Mouse (Mus musculus): ENCODE data around the gene Drp2. TPM values are rescaled to one million over a fixed set of nuclear protein-coding genes. Genes with fewer than 3 reads are reported as not detected.

The Drp2 gene
- 16.0 and 19.3 TPM in 2 replicates for polyA plus RNA-seq (2015; fragmentation: Nextera tagmentation; extraction: Ambion mirVana)

GRCm38 (mm10) chrX:134403863-134404583 is at the start of gene Drp2:
Drp2 (plus strand) TSS chrX:134404551.
- WGBS = 21% methylated on average over 14 of the region's 15 CpGs
- H3K4me3 ChIP-seq (replicated peaks; ENCODE audit: low read length) = peak within 1 kb of the TSS; percentile 46
- peak within 1 kb of the TSS; percentile 55 for H3K9ac ChIP-seq (replicated peaks; ENCODE audit: low read depth, low read length)
- H3K27me3 ChIP-seq (replicated peaks; ENCODE audit: control insufficient read depth, insufficient read depth, low read length) = no peaks in the 10 kb centered on the region
- H3K4me2 ChIP-seq (ENCODE audit: low read length) = peak within 1 kb of the TSS; percentile 52
- ATAC-seq = peak; percentile 80
- no peaks in the 10 kb centered on the region for H3K9me3 ChIP-seq (ENCODE audit: control insufficient read depth, low read length)
- H3K4me1 ChIP-seq (replicated peaks; ENCODE audit: control insufficient read depth, insufficient read depth, low read length) = 0 out of 2 replicates have a peak, but pooled peaks cover 2% of the 10 kb centered on the region
- H3K27ac ChIP-seq (ENCODE audit: low read length) = peak within 1 kb of the TSS; percentile 67
- no peaks in the 10 kb centered on the region for H3K36me3 ChIP-seq (ENCODE audit: control insufficient read depth, insufficient read depth)

GRCm38 (mm10) chrX:134359336-134359735 is 45.0 kb upstream of the Drp2 start:
- Histone ChIP-seq H3K4me1 (replicated peaks; ENCODE audit: control insufficient read depth, insufficient read depth, low read length) (no peaks in the 10 kb centered on the region), H3K9ac (replicated peaks; ENCODE audit: low read depth, low read length) (no peak overlapping the region), H3K9me3 (ENCODE audit: control insufficient read depth, low read length) (no peaks in the 10 kb centered on the region), H3K27ac (ENCODE audit: low read length) (no peak overlapping the region), H3K36me3 (ENCODE audit: control insufficient read depth, insufficient read depth) (no peaks in the 10 kb centered on the region), H3K27me3 (replicated peaks; ENCODE audit: control insufficient read depth, insufficient read depth, low read length) (no peaks in the 10 kb centered on the region), H3K4me2 (ENCODE audit: low read length) (no peak overlapping the region), H3K4me3 (replicated peaks; ENCODE audit: low read length) (no peak overlapping the region)
- ATAC-seq = no peak
- WGBS = 76% methylated on average over 4 of the region's 4 CpGs

- Histone ChIP-seq H3K27me3 (replicated peaks; ENCODE audit: control insufficient read depth, insufficient read depth, low read length) (no peaks in the 10 kb centered on the region), H3K9ac (replicated peaks; ENCODE audit: low read depth, low read length) (no peak overlapping the region), H3K4me2 (ENCODE audit: low read length) (no peak overlapping the region), H3K4me3 (replicated peaks; ENCODE audit: low read length) (no peak overlapping the region), H3K9me3 (ENCODE audit: control insufficient read depth, low read length) (no peaks in the 10 kb centered on the region), H3K4me1 (replicated peaks; ENCODE audit: control insufficient read depth, insufficient read depth, low read length) (no peaks in the 10 kb centered on the region), H3K36me3 (ENCODE audit: control insufficient read depth, insufficient read depth) (no peaks in the 10 kb centered on the region), H3K27ac (ENCODE audit: low read length) (no peak overlapping the region)
- 89% methylated on average over 4 of the region's 4 CpGs for WGBS
- ATAC-seq = no peak
Observed at GRCm38 (mm10) chrX:134362156-134362555, 42.2 kb upstream of the Drp2 start.

- H3K4me3 ChIP-seq (replicated peaks; ENCODE audit: low read length) = no peak overlapping the region
- H3K4me1 ChIP-seq (replicated peaks; ENCODE audit: control insufficient read depth, insufficient read depth, low read length) = no peaks in the 10 kb centered on the region
- H3K27me3 ChIP-seq (replicated peaks; ENCODE audit: control insufficient read depth, insufficient read depth, low read length) = no peaks in the 10 kb centered on the region
- H3K9ac ChIP-seq (replicated peaks; ENCODE audit: low read depth, low read length) = no peak overlapping the region
- H3K27ac ChIP-seq (ENCODE audit: low read length) = no peak overlapping the region
- H3K36me3 ChIP-seq (ENCODE audit: control insufficient read depth, insufficient read depth) = no peaks in the 10 kb centered on the region
- no peaks in the 10 kb centered on the region for H3K9me3 ChIP-seq (ENCODE audit: control insufficient read depth, low read length)
- WGBS = 85% methylated on average over 1 of the region's 1 CpGs
- H3K4me2 ChIP-seq (ENCODE audit: low read length) = no peak overlapping the region
- no peak for ATAC-seq
Observed at GRCm38 (mm10) chrX:134365421-134365820, 38.9 kb upstream of the Drp2 start.

GRCm38 (mm10) chrX:134366547-134366946 is 37.8 kb upstream of the Drp2 start:
- Histone ChIP-seq H3K36me3 (ENCODE audit: control insufficient read depth, insufficient read depth) (no peaks in the 10 kb centered on the region), H3K9me3 (ENCODE audit: control insufficient read depth, low read length) (no peaks in the 10 kb centered on the region), H3K4me1 (replicated peaks; ENCODE audit: control insufficient read depth, insufficient read depth, low read length) (no peaks in the 10 kb centered on the region), H3K4me3 (replicated peaks; ENCODE audit: low read length) (no peak overlapping the region), H3K4me2 (ENCODE audit: low read length) (no peak overlapping the region), H3K27ac (ENCODE audit: low read length) (no peak overlapping the region), H3K27me3 (replicated peaks; ENCODE audit: control insufficient read depth, insufficient read depth, low read length) (no peaks in the 10 kb centered on the region), H3K9ac (replicated peaks; ENCODE audit: low read depth, low read length) (no peak overlapping the region)
- 76% methylated on average over 3 of the region's 3 CpGs for WGBS
- no peak for ATAC-seq

GRCm38 (mm10) chrX:134371279-134371678 is 33.1 kb upstream of the Drp2 start:
- H3K9ac ChIP-seq (replicated peaks; ENCODE audit: low read depth, low read length) = no peak overlapping the region
- H3K4me1 ChIP-seq (replicated peaks; ENCODE audit: control insufficient read depth, insufficient read depth, low read length) = no peaks in the 10 kb centered on the region
- H3K36me3 ChIP-seq (ENCODE audit: control insufficient read depth, insufficient read depth) = no peaks in the 10 kb centered on the region
- H3K4me3 ChIP-seq (replicated peaks; ENCODE audit: low read length) = no peak overlapping the region
- no peaks in the 10 kb centered on the region for H3K27me3 ChIP-seq (replicated peaks; ENCODE audit: control insufficient read depth, insufficient read depth, low read length)
- H3K9me3 ChIP-seq (ENCODE audit: control insufficient read depth, low read length) = no peaks in the 10 kb centered on the region
- H3K27ac ChIP-seq (ENCODE audit: low read length) = no peak overlapping the region
- no peak for ATAC-seq
- WGBS = 10% methylated on average over 2 of the region's 2 CpGs
- H3K4me2 ChIP-seq (ENCODE audit: low read length) = no peak overlapping the region

GRCm38 (mm10) chrX:134374190-134374589 is 30.2 kb upstream of the Drp2 start:
- 80% methylated on average over 1 of the region's 1 CpGs for WGBS
- Histone ChIP-seq H3K9me3 (ENCODE audit: control insufficient read depth, low read length) (no peaks in the 10 kb centered on the region), H3K36me3 (ENCODE audit: control insufficient read depth, insufficient read depth) (no peaks in the 10 kb centered on the region), H3K4me2 (ENCODE audit: low read length) (no peak overlapping the region), H3K27me3 (replicated peaks; ENCODE audit: control insufficient read depth, insufficient read depth, low read length) (no peaks in the 10 kb centered on the region), H3K27ac (ENCODE audit: low read length) (no peak overlapping the region), H3K9ac (replicated peaks; ENCODE audit: low read depth, low read length) (no peak overlapping the region), H3K4me3 (replicated peaks; ENCODE audit: low read length) (no peak overlapping the region), H3K4me1 (replicated peaks; ENCODE audit: control insufficient read depth, insufficient read depth, low read length) (no peaks in the 10 kb centered on the region)
- no peak for ATAC-seq

GRCm38 (mm10) chrX:134384896-134385295 is 19.5 kb upstream of the Drp2 start:
- H3K4me2 ChIP-seq (ENCODE audit: low read length) = no peak overlapping the region
- WGBS = 69% methylated on average over 6 of the region's 6 CpGs
- ATAC-seq = no peak
- no peak overlapping the region for H3K27ac ChIP-seq (ENCODE audit: low read length)
- no peaks in the 10 kb centered on the region for H3K27me3 ChIP-seq (replicated peaks; ENCODE audit: control insufficient read depth, insufficient read depth, low read length)
- H3K9ac ChIP-seq (replicated peaks; ENCODE audit: low read depth, low read length) = no peak overlapping the region
- no peak overlapping the region for H3K4me3 ChIP-seq (replicated peaks; ENCODE audit: low read length)
- no peaks in the 10 kb centered on the region for H3K9me3 ChIP-seq (ENCODE audit: control insufficient read depth, low read length)
- H3K4me1 ChIP-seq (replicated peaks; ENCODE audit: control insufficient read depth, insufficient read depth, low read length) = no peaks in the 10 kb centered on the region
- no peaks in the 10 kb centered on the region for H3K36me3 ChIP-seq (ENCODE audit: control insufficient read depth, insufficient read depth)

GRCm38 (mm10) chrX:134398972-134399371 is 5.4 kb upstream of the Drp2 start:
- Histone ChIP-seq H3K9me3 (ENCODE audit: control insufficient read depth, low read length) (no peaks in the 10 kb centered on the region), H3K4me1 (replicated peaks; ENCODE audit: control insufficient read depth, insufficient read depth, low read length) (no peaks in the 10 kb centered on the region), H3K27me3 (replicated peaks; ENCODE audit: control insufficient read depth, insufficient read depth, low read length) (no peaks in the 10 kb centered on the region), H3K4me2 (ENCODE audit: low read length) (no peak overlapping the region), H3K4me3 (replicated peaks; ENCODE audit: low read length) (no peak overlapping the region), H3K9ac (replicated peaks; ENCODE audit: low read depth, low read length) (no peak overlapping the region), H3K36me3 (ENCODE audit: control insufficient read depth, insufficient read depth) (no peaks in the 10 kb centered on the region), H3K27ac (ENCODE audit: low read length) (no peak overlapping the region)
- no peak for ATAC-seq
- WGBS = 74% methylated on average over 2 of the region's 2 CpGs

All from forebrain, embryonic 16.5 days (tissue).